Mouse (Mus musculus) kidney, adult 8-10 months (tissue): ENCODE data around the gene Asxl1.
A peak's percentile ranks its signal among the peaks of the same experiment; 100 is the strongest.

Source experiments
- DNase-seq, 2 experiments: peaks; one replicate each; pipeline ENCODE4 v3.0.0; 2022

Asxl1 gene

DNA sequence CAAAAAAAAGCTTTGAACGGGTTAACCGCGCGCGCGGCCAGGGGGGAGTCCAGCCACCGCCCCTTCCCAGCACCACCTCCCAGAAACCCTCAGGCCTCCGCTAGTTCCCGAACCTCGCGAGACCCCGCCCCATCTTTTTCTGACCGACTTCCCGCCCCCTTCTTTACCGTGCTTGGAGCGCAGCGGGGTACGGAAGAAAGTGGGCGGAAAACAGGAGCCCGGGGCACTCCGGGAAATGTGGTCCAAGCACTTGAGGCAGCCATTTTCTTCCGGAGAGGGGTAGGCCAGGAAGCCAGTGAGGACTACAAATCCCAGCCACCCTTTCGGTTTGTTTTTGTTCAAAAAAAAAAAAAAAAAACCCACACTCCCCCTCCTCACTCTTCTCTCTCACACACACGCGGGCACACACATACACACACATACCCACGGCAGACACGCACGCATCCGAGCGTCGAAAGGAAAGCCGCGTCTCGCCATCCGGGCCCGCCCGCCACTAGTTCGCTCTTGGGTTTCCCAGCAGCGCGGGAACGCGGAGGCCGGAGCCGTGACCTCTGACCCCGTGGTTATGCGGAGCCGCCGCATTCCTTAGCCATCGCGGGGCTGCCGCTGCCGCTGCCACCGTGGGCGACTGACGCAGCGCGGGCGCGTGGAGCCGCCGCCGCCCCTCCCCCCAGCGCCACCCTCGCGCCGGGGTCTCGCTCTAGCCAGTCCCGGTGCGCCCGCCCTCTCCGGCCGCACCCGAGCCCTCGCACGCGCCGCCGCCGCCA is at the start of gene Asxl1:
TSS of gene Asxl1 (plus strand) at position 376 of the 767 bp plus-strand sequence.
- DNase-seq, result peak; percentile 96 to 98

DNA sequence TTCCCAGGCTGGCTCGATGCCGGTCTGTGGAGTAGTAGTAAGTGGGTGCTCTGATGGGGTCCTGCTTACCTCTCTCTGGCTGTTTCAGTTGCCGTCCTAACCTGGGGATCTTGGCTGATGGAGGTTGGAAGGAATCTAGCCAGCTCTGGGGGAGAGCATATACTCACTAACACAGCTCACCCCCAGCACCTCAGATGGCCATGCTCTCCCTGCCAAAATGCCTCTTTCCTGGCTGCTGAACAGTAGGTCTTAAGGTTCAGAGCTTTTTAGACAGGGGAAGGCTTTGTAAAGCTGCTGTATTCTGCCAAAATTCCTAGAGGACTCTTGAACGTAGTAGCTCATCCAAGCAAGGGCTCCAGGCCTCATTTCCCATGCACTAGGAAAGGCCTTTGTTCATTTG is 47.9 kb upstream of the Asxl1 start:
- DNase-seq, result no peak

DNA sequence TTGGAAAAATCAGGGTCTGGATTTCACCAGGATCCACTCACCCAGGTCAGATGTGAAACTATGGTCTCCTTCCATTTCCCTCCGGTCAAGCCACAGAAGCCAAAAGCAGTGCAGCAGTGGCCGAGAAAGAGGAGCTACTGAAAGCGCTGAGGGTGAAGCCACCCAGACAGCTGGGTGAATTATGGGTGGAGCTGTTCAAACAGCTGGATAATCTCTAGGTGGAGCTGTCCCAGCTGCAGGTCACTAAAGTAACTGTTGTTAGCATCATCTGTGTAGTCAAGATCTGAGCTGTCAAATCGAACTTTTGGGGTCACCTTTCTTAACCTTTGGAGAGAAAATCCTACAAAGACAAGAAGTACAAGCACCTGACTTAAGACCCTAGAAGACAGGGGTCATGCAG is 47.2 kb upstream of the Asxl1 start:
- no peak for DNase-seq

DNA sequence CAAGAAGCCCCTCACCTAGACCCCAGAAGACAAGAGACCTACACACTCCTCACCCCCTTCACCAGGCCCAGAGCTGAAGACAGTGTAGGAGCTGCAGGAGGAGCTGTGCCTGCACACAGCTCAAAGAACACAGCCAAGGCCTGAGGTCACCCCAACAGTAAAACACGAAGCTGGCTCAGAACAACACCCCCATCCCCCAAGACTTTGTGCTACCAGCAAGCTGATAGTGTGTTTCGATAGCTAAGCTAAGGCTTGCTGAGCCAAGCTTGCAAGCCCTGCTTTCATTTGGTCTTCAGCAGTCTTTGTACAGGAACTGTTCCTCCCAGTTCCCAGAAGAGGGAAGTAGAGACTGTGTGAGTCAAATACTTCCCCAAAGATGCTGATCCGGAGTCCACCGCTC is 46.8 kb upstream of the Asxl1 start:
- DNase-seq, result no peak

DNA sequence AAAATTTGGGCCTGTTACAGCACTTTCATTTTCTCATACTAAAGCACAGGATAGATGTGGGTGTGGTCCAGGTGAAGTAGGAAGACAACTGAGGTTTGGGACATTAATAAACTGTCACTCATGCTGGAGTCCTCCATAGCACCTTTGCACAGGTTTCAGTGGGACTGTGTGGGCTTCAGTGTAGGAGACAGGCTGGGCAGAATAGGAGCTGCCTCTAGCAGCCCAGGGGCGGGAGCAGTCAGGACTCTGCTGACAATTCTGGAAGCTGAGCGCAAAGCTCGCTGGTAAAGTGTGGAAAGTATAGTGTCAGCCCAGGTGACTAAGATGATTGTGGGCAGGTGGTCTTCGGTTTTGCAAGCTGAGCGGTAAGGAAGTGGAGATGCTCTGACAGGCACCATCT is 44.5 kb upstream of the Asxl1 start:
- DNase-seq, result no peak

DNA sequence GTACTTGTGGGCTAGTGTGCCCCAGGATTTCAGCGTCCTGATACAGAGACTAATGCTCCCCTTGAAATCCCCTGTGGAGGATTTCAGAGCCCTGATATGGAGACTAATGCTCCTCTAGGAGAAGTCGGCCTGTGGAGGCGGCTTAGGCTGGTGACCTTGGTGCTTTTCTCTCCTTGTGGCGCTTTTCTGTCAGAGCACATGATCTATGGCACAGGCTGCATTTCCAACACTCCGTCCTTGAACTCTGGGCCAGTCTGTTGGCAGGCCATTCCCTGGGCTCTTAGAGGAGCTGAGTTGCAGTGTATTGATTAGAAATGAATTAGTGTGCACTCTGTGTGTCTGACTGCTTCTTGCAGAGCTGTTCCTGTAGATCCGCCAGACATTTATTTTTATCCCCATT is 40.4 kb upstream of the Asxl1 start:
- peak in 1 of 2 experiments; percentile 29 for DNase-seq

DNA sequence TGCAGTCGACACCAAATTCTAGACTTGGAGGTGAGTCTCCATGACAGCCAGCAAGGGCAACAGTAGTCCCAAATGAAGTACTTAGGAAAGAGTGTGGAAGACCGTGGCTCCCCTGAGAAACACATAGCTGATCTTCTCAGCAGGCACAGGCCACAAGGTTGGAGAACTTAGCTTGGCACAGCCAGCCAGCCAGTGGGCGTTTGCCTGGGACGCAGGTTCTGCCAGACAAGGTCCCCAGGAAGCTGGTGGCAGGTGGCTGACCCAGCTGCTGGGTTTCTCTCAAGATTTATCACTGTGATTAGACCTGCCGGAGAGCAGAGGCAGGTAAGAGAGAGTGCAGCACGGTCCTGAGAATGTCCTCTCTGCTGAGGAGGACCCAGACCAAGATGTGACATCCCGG is 37.0 kb upstream of the Asxl1 start:
- DNase-seq, result no peak

DNA sequence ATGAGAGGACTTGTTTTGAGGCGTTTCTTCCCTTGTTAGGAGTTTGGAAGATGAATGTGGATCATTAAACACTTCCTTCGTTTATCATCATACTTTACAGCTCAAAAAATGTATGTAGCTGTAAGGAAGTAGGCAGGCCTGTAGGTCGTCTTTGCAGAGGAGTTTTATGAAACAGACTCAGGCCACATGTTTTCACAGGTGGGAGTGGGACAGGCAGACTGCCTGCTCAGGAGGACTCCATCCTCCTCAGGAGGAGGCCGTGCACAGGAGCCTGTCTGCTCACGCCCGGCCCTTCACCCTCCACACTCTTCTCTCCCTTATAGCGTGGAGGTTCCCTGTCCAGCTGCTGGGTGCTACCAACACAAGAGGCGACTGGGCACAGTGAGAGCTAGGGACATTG is 36.5 kb upstream of the Asxl1 start:
- no peak for DNase-seq

DNA sequence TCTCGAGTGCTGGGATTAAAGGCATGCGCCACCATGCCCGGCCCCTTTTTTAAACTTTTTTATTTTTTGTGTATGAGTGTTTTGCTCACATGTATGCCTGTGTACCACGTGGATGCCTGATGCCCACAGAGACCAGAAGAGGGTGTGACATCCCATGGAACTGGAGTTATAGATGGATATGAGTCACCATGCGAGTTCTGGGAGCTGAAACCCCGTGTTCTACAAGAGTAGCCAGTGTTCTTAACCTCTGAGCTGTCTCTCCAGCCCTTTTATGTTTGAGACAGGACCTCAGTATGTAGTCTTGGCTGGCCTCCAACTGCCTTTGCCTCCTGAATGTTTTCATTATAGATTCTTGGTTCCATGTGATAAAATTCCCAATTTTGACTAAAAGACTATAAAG is 35.4 kb upstream of the Asxl1 start:
- DNase-seq, result no peak

DNA sequence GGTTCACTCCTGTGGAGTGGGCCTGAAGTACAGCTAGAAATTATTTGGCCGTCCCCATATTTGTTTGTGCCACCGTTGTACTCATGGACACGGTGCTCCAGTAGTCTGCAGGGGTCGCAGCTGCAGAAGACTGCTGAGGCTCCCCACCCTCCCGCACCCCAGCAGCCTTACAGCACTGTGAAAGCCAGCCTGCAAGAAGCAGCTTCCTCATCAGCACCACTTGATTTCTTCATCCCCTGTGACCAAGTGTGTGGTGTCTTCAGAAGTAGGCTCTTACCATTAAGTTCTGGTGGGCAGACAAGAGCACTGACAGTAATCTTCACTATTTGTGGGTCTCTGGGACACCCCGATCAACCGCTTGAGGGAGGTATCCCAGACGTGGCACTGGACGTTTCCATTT is 32.7 kb upstream of the Asxl1 start:
- DNase-seq, result no peak

DNA sequence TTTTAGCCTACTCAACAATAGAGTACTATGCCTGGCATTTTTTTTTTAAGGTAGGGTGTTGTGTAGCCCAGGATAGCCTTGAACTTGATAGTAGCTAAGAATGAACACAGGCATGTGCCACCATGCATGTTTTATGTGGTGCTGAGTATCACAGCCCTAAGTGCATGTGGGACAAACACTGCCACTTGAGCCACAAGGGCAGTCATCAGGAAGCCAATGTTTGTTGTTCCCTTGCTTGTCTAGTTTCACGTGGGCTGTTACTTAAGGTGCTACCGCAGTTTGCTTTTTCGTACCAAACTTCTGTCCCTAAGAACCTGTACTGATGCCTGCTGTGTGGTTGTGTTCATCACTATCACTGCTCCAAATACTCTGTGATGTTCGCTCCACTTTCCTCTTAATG is 27.2 kb upstream of the Asxl1 start:
- no peak for DNase-seq

DNA sequence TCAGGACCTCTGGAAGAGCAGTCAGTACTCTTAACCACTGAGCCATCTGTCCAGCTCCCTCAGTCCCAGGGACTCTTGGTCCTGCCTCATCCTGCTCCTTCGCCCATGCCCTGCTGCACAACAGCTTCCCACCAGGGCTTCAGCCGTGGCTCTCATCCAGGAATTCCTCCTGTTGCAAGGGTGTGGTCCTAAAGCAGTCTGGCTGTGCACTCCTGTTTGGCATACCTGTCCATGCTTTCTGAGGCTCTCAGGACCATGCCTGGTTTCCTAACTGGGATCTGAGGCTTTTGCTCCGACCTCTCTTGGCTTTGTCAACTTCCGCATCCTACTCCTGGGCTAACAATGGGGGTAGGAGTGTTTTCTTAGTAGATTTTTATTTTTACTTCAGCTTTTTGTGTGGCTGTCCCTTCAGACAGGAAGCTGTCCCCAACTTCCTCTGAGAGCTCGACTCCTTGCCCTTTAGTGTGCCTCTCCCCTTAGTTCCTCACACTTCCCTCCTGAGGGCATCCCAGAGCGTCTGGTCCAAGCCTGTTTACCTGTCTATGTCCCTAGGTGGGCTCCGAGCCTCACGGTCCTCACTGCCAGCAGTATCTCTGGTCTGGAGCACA is 26.5 kb upstream of the Asxl1 start:
- DNase-seq, result no peak

DNA sequence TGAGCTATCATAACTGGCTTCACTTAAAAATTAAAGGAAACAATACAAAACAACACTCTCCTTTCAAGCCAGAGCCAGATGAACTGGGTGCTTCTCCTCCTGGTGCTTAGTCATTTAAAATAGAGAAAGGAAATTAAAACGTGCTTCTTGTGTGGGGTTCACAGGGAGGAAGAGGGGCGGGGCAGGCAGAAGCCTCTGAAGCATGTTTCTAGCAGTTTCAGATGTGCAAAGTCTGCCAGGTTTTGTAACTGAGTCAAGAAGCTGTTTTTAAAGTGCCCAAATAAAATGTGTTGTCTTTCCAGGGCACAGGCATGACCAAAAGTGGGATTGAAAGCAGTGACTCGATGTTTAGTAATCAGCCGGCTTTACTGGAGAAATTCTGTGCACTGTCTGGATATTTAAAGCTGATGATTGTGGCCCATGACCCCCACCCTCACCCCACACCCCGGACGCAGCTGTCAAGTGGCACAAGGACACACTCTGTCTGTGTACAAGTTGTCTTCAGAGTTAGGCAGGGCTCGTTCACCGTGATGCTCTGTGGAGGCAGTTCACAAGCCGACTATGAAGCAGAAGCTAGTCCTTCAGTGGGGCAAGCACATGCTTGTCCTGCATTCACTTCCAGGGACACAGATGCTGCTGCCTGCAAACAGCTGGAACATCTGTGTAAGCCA is 19.8 kb upstream of the Asxl1 start:
- no peak for DNase-seq

DNA sequence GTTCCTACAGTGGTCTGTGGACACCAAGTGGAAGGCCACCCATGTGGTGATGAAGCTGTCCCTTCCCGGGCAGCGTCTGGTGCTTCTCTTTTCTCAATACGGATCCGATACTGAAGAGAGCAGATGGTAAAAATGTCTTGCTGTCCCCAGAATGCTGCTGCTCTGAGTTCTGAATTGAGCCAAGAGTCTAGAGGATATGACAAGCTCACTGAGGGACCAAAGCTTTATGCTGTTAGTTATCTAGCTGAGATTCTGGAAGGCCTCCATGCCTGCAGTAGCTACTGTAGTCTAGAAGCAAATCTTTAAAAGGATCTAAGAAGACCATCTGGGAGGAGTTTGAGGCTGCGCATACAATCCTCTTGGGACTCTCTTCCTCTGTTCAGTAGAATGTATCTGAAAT is 13.4 kb upstream of the Asxl1 start:
- no peak for DNase-seq

DNA sequence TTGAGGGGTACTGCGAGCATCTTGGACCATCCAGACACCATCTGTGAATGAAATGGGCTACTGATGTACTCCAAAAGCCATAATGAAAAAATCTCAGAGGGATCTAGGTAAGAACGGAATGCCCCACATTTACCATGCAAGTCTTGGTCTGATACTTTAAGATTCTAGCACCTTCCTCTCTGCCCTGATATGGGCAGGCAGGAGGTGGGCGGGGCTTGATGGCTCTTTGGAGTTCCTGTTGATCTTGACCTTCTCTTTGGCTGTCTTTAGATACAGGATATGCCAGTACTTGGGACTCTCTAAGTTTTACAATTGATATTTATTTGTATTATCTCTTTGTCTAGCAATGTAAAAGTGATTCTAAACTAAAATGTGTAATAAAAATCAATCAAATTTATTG is 12.6 kb upstream of the Asxl1 start:
- no peak for DNase-seq

DNA sequence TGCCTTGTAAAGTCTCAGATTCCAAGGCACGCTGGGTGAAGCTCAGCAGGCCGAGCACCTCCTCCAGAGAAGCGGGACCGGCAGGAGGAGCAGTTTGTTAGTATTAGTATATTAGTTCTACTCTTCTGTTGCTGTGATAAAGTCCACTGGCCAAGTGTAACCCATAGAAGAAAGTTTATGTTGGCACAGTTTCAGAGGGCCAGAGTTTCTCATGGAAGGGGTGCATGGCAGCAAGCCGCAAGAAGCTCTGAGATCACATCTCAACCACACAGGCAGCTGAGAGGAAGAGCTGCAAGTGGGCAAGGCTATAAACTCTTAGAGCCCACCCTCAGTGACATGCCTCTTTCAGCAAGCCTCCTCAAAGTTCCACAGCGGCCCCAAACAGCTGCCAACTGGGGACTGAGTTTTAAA is 11.8 kb upstream of the Asxl1 start:
- DNase-seq, result peak in 1 of 2 experiments; percentile 60

DNA sequence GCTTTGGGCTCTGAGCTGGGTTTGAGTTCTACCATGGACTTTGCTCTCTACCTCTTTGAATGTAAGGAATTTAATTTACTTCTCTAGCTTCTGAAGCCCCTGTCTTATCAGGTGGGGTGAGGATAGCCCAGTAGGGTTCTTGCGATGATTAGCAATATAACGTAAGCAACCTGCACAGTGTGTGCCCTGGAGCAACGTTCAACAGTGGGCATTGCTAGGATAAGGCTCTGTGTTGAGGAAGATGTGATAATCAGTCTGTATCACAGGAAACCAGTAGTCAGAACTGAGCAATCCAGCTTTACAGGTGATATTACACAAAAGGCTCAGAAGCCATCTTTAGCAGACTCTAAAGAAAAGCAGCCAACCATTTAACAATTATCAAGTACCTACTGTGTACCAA is 11.3 kb upstream of the Asxl1 start:
- DNase-seq, result no peak

DNA sequence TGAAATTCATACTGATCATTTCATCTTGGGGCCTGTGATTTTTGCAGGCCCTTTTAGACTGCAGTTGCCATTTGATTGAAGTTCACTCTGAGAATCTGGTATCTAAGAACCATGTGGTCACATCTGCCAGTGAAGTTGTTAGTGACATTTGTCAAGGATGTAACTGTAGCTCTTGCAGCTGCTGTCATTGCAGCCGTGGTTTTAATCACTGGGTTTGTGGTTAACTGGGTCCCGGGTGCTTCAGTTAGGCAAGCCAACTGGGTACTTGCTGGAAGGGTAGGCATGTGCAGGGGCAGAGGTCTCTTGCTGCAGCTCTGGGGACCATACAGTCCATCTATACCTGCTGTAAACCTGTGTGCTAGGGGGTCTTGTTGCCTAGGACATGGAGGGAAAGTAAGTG is 9.5 kb upstream of the Asxl1 start:
- DNase-seq, result no peak

DNA sequence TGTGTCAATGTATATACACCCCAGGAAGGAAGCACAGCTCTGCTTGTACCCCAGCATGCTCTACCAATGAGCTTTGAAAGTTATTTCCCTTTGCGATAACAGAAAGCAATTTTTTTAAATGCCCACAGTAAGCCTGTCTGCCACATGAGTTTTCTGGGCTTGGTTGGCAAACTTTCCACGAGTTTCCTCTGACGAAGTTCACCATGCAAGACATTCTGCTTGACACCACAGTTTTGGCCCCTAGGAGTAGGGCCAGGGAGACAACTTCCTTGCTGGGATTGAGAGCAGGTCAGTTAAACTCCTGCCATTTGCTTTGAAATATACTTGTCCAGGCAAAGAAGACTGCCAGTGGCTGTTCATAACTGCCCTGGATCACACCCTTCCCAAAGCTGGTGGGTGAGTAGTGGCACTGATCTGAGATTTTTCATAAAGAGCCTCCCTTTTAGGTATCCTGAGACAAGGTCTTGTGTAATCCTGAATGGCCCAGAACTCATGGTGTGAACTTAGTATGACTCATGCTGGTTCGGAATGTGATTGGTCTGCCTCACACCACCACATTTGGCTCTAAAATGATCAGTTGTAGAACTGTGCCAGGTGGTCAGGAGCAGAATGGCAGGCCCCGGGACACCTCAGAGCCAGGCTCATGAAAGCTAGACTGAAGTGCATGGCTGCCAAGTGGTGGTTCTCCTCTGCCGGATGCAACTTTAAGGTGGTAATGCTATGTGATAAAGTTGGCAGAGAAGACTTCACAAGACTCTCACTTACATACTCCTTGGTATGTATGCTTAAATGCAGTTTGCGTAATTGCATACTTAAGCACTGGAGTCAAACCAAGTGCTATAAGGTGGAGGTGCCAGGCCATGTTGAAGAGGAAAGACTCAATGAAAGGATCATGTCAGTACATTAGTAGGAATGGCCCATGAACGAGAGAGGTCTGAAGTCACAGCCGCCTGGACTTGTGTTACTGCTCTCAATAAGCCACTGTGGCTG is 7.0 kb upstream of the Asxl1 start:
- DNase-seq, result no peak

DNA sequence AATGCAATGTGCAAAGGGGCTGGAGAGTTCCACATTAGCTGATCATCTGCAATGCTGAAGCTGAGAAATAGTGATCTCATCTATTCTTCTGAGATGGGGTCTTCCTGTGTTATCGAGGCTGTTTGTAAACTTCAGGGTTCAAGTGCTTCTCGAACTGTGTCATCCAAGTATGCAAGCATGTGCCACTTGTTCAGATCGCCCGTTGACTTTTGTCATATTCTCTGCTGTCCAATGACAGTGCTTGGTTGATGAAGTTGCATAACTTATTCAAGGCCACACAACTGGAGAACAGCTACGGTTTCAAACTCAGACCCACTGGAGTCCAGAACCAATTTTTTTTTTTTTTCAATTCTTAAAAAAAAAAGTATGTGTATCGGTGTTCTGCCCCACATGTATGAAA is 3.5 kb upstream of the Asxl1 start:
- no peak for DNase-seq

DNA sequence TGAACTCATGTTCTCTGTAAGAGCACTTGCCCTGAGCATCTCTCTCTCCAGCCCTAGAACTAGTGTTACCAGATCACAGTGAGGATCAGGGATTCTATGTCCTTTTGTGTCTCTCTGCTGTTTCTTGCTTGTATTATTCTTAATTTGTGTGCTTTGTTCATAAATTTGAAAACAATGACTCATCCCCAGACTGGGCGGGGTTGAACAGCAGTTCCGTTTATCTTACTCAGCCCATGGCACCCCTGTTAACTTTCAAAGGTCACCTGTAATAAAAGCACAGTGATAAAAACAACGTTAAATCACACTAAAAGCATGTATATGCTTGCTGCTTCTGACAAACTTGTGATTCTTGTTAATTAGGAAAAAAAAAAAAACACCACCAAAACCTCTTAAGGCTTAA is 3.0 kb upstream of the Asxl1 start:
- DNase-seq, result no peak

DNA sequence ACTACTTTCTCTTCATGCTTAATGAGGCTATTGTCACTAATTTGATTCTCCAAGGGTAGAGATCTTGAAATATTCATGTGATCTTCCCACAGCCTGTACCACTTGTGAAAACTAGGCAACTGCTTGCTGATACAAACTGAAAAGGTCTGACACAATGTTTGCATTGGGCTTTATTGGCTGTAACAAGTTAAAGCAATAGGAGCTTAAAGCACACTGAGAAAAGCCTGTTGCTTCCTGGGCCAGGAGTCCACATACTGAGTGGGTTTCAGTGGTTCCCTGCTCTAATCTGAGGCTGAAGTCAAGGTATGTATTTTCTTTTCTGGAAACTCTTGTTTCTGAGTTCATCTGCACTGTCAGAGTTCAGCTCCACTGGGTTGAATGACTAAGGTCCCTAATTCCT is 2.4 kb upstream of the Asxl1 start:
- DNase-seq, result no peak

DNA sequence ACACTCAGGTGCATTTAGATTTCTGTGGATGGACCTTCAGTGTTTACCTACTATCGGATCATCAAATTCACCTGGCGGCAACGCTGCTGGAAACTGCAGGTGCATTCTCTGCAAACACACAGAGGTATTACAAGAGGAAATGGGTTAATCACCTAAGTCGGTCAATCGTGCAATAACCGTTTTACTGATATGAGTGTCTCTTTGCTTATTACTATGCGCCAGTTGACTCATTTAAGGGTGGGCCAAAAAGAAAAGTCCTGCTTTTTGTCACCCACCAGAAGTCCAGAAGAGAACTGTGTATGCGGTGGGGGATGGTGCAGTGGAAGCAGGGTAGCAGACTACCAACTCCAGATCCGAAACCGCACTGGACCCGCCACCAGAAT is 567 bp upstream of the Asxl1 start:
- no peak for DNase-seq
